Mouse (Mus musculus) hindbrain, embryonic 16.5 days (tissue): ENCODE data around the gene Aplp2. TPM values are rescaled to one million over a fixed set of nuclear protein-coding genes. Genes with fewer than 3 reads are reported as not detected.

ENCODE experiments used
- ATAC-seq: fragments of 200-750 bp; cut with Nextera tagmentation; 2 replicates; pipeline ENCODE4 v1.8.0; 2017; ENCODE audit warnings: moderate TSS enrichment, moderate library complexity
- H3K27ac ChIP-seq: fragments of 300-500 bp; sonication (generic); 2 replicates; pipeline ENCODE4 v1.5.1; 2014; ENCODE audit warnings: low read depth, mild to moderate bottlenecking, control low read depth, low read length, moderate library complexity
- H3K27me3 ChIP-seq: fragments of 300-500 bp; sonication (generic); replicated peaks from 2 replicates; pipeline ENCODE4 v1.6.1; 2014; ENCODE audit warnings: low read length; ENCODE audit not compliant: control insufficient read depth, insufficient read depth
- H3K36me3 ChIP-seq: fragments of 300-500 bp; sonication (generic); 2 replicates; pipeline ENCODE4 v1.6.1; 2014; ENCODE audit warnings: mild to moderate bottlenecking, low read length, moderate library complexity, mixed read lengths; ENCODE audit not compliant: control insufficient read depth, insufficient read depth
- H3K4me1 ChIP-seq: fragments of 300-500 bp; sonication (generic); 2 replicates; pipeline ENCODE4 v1.6.1; 2014; ENCODE audit warnings: low read depth, low read length; ENCODE audit not compliant: control insufficient read depth, insufficient read depth
- H3K4me2 ChIP-seq: fragments of 300-500 bp; sonication (generic); 2 replicates; pipeline ENCODE4 v1.6.1; 2014; ENCODE audit warnings: mild to moderate bottlenecking, low read length, control low read depth, moderate library complexity
- H3K4me3 ChIP-seq: fragments of 300-500 bp; sonication (generic); 2 replicates; pipeline ENCODE4 v1.5.1; 2014; ENCODE audit warnings: mild to moderate bottlenecking, low read length, control low read depth, moderate library complexity
- H3K9ac ChIP-seq: fragments of 300-500 bp; sonication (generic); 2 replicates; pipeline ENCODE4 v1.6.1; 2014; ENCODE audit warnings: low read depth, mild to moderate bottlenecking, control low read depth, low read length, moderate library complexity
- H3K9me3 ChIP-seq: fragments of 300-500 bp; sonication (generic); 2 replicates; pipeline ENCODE4 v1.6.1; 2014; ENCODE audit warnings: mild to moderate bottlenecking, low read length, moderate library complexity; ENCODE audit not compliant: control insufficient read depth
- WGBS: fragments of 180-500 bp; shearing (Covaris S2); extraction: QIAGEN DNeasy Blood & Tissue Kit; methylation state at CpG from one replicate; pipeline ENCODE4 v1.1.7; 2014; 5-methylcytosine and 5-hydroxymethylcytosine counted together
- polyA plus RNA-seq: library from polyadenylated mRNA; unstranded; fragments of >200 nt; fragmentation: Nextera tagmentation; extraction: Ambion mirVana; gene quantifications from 2 replicates; pipeline ENCODE4 v1.2.1, GENCODE M21; 2015

Aplp2 gene
- polyA plus RNA-seq, 1 experiment from 2014 or later = 464 TPM

GRCm38 (mm10) chr9:31127876-31128465, 83.6 kb downstream of the Aplp2 start:
- peaks cover 12% of the 10 kb centered on the region for H3K4me1 ChIP-seq
- no peaks in the 10 kb centered on the region for H3K36me3 ChIP-seq
- ATAC-seq = no peak
- no peak overlapping the region for H3K4me3 ChIP-seq
- H3K9ac ChIP-seq = no peak overlapping the region
- no peak overlapping the region for H3K27ac ChIP-seq
- peaks cover 17% of the 10 kb centered on the region for H3K27me3 ChIP-seq
- no peak overlapping the region for H3K4me2 ChIP-seq
- no peaks in the 10 kb centered on the region for H3K9me3 ChIP-seq
- 83% methylated on average over 12 of the region's 12 CpGs for WGBS

GRCm38 (mm10) chr9:31126079-31126478, 85.5 kb downstream of the Aplp2 start:
- no peak overlapping the region for H3K27ac ChIP-seq
- 91% methylated on average over 7 of the region's 7 CpGs for WGBS
- no peak overlapping the region for H3K4me2 ChIP-seq
- H3K4me3 ChIP-seq = no peak overlapping the region
- H3K9ac ChIP-seq = no peak overlapping the region
- H3K4me1 ChIP-seq = peaks cover 4% of the 10 kb centered on the region
- peaks cover 4% of the 10 kb centered on the region for H3K27me3 ChIP-seq
- H3K36me3 ChIP-seq = no peaks in the 10 kb centered on the region
- no peak for ATAC-seq
- H3K9me3 ChIP-seq = no peaks in the 10 kb centered on the region

- Histone ChIP-seq H3K4me1 (no peaks in the 10 kb centered on the region), H3K36me3 (no peaks in the 10 kb centered on the region), H3K4me2 (no peak overlapping the region), H3K9ac (no peak overlapping the region), H3K27me3 (no peaks in the 10 kb centered on the region), H3K4me3 (no peak overlapping the region), H3K27ac (no peak overlapping the region), H3K9me3 (no peaks in the 10 kb centered on the region)
- ATAC-seq = no peak
- 68% methylated on average over 13 of the region's 13 CpGs for WGBS
Observed at GRCm38 (mm10) chr9:31122464-31123030, 89.1 kb downstream of the Aplp2 start.

GRCm38 (mm10) chr9:31120533-31120915, 91.1 kb downstream of the Aplp2 start:
- no peak for ATAC-seq
- 81% methylated on average over 4 of the region's 4 CpGs for WGBS
- Histone ChIP-seq H3K4me1 (no peaks in the 10 kb centered on the region), H3K27me3 (no peaks in the 10 kb centered on the region), H3K9ac (no peak overlapping the region), H3K4me2 (no peak overlapping the region), H3K9me3 (no peaks in the 10 kb centered on the region), H3K27ac (no peak overlapping the region), H3K4me3 (no peak overlapping the region), H3K36me3 (no peaks in the 10 kb centered on the region)

- ATAC-seq = no peak
- Histone ChIP-seq H3K36me3 (no peaks in the 10 kb centered on the region), H3K9me3 (no peaks in the 10 kb centered on the region), H3K27ac (no peak overlapping the region), H3K9ac (no peak overlapping the region), H3K27me3 (no peaks in the 10 kb centered on the region), H3K4me3 (no peak overlapping the region), H3K4me2 (no peak overlapping the region), H3K4me1 (no peaks in the 10 kb centered on the region)
- WGBS = 75% methylated on average over 11 of the region's 11 CpGs
Observed at GRCm38 (mm10) chr9:31119882-31120532, 91.6 kb downstream of the Aplp2 start.

GRCm38 (mm10) chr9:31119405-31119804, 92.2 kb downstream of the Aplp2 start:
- no peaks in the 10 kb centered on the region for H3K36me3 ChIP-seq
- no peak for ATAC-seq
- no peak overlapping the region for H3K27ac ChIP-seq
- H3K9ac ChIP-seq = no peak overlapping the region
- H3K27me3 ChIP-seq = no peaks in the 10 kb centered on the region
- 72% methylated on average over 5 of the region's 5 CpGs for WGBS
- no peak overlapping the region for H3K4me3 ChIP-seq
- no peak overlapping the region for H3K4me2 ChIP-seq
- H3K4me1 ChIP-seq = no peaks in the 10 kb centered on the region
- H3K9me3 ChIP-seq = no peaks in the 10 kb centered on the region

- WGBS = 44% methylated on average over 11 of the region's 11 CpGs
- Histone ChIP-seq H3K9me3 (no peaks in the 10 kb centered on the region), H3K9ac (no peak overlapping the region), H3K27me3 (no peaks in the 10 kb centered on the region), H3K27ac (no peak overlapping the region), H3K4me1 (no peaks in the 10 kb centered on the region), H3K36me3 (no peaks in the 10 kb centered on the region), H3K4me2 (no peak overlapping the region), H3K4me3 (no peak overlapping the region)
- peak; percentile 67; the same call in 1 of the 2 replicates for ATAC-seq
Observed at GRCm38 (mm10) chr9:31118520-31119298, 92.9 kb downstream of the Aplp2 start.

- H3K9ac ChIP-seq = no peak overlapping the region
- H3K27me3 ChIP-seq = no peaks in the 10 kb centered on the region
- no peaks in the 10 kb centered on the region for H3K9me3 ChIP-seq
- no peaks in the 10 kb centered on the region for H3K4me1 ChIP-seq
- no peak for ATAC-seq
- no peak overlapping the region for H3K4me2 ChIP-seq
- WGBS = 88% methylated on average over 6 of the region's 6 CpGs
- H3K4me3 ChIP-seq = no peak overlapping the region
- no peaks in the 10 kb centered on the region for H3K36me3 ChIP-seq
- H3K27ac ChIP-seq = no peak overlapping the region
Observed at GRCm38 (mm10) chr9:31117488-31117887, 94.1 kb downstream of the Aplp2 start.

GRCm38 (mm10) chr9:31117088-31117487, 94.5 kb downstream of the Aplp2 start:
- Histone ChIP-seq H3K9me3 (no peaks in the 10 kb centered on the region), H3K4me2 (no peak overlapping the region), H3K36me3 (no peaks in the 10 kb centered on the region), H3K4me1 (no peaks in the 10 kb centered on the region), H3K27ac (no peak overlapping the region), H3K4me3 (no peak overlapping the region), H3K27me3 (no peaks in the 10 kb centered on the region), H3K9ac (no peak overlapping the region)
- 95% methylated on average over 11 of the region's 11 CpGs for WGBS
- ATAC-seq = no peak
